Mouse (Mus musculus): ENCODE measurements at regions not wholly inside any gene's neighbourhood (a gene's known extent, or its start where the extent isn't known, plus 50 kb on each side); places are given as distances from the start of the nearest gene placed in this dataset.
"Not testable (repeated sequence)": the region's sequence is repeated elsewhere in the genome, so short reads cannot be mapped to it uniquely, and the experiment has no call there.

GRCm38 (mm10) chr8:118209301-118209700 lies 74.2 kb upstream of the Cdh13 start:
- in situ Hi-C loops (cut with MboI, MseI) = not testable (repeated sequence)

DNA sequence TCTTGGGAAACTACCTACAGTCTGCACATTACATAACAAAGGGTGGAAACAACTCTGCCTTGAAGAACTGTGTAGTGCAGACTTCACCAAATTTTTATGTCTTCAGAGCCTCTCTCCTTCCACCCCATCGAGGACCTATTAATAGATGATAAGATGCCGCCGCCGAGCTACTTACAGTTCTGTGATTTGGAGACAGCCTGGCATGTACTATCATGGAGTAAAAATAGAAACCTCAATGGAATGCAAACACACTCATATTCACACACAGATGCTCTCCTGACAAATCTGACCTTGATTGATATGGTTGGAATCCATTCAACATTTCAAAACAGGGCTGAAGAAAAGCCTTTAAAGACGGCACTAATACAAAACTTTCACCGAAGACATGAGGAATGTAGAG lies 92.7 kb upstream of the Cdh13 start:
- in situ Hi-C loops (cut with MboI, MseI) = no loop called here

GRCm38 (mm10) chr8:118189226-118189625 lies 94.3 kb upstream of the Cdh13 start:
- in situ Hi-C loops (cut with MboI, MseI) = loop anchor here (10.0 kb wide), 1 partner anchor 1384 kb away; no protein-coding TSS in a partner anchor

DNA sequence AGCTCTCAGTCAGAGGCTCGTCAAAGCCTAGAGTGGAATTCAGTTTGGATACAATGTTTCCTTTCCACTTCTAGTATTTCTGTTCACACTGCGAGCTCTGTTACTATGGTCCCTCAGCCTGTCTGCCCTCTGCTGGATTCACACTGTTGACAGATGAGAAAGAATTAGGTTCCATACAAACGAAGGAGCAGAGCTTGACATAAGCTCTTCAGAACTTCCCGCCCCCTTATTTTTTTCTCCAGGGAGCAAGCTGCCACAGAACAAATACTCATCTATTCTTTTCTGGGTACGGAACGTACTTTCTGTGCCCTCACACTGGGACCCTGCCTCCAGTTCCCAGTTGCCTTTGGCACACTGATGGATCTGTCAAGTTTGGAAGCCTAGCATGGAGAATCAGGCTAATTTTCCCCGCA lies 114.5 kb upstream of the Cdh13 start:
- in situ Hi-C loops (cut with MboI, MseI) = no loop called here

GRCm38 (mm10) chr8:118162171-118162570 lies 121.4 kb upstream of the Cdh13 start:
- in situ Hi-C loops (cut with MboI, MseI) = no loop called here

DNA sequence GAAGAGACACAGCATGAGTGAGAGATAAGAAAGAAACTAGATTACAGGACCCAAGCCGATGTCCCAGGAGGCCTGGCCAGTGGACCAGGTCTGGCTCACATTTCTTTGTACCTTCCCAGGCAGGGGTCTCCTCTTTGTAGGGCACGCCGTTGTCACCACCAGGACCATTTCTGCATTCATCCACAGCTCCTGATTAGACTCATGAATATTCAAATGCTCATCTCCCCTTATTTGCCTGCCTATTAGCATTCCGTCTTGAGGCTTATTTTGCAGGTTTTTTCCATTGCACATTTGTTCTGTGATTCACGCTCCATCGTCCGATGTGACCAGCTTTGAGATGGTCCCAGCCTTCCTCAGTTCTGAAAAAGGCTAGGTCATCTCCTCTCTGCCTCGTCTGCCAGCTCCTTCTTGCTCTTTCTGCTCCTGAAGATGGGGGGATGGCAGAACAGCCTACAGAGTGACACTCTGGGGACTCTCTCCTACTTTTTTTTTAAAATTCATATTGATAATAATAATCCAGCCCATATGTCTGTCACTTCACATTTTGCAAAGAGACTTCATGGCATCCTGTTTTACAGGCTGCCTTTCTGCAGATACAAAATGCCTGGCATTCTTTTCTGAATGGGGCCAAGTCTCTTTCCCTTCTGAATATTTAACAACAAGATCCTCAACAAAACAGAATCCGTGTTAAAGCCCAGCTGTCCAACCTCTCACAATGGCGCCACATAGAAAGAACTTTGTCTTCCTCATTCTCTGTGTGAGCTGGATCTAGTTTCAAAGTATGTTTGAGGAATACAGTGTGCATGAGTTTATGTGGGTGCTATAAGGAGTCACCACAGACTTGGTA lies 136.0 kb upstream of the Cdh13 start:
- in situ Hi-C loops (cut with MboI, MseI) = no loop called here

DNA sequence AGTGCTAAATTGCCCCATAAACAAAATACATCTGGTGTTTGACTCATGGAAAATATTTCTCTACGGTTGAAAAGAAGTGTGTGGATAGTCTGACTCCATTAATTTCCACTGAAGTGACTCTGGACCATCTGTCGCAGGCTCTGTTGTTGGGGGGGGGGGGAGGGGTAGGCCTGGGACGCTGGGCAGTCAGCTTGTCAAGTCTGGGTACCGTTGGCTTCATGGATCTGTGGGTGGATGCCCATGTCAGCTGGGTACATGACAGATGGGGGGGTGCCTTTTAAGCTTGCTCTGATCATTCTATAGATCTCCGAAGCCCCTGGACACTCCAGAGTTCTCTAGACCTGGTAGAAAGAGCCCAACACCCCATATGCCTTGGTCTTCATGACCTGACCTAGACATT lies 139.0 kb upstream of the Cdh13 start:
- in situ Hi-C loops (cut with MboI, MseI) = no loop called here

DNA sequence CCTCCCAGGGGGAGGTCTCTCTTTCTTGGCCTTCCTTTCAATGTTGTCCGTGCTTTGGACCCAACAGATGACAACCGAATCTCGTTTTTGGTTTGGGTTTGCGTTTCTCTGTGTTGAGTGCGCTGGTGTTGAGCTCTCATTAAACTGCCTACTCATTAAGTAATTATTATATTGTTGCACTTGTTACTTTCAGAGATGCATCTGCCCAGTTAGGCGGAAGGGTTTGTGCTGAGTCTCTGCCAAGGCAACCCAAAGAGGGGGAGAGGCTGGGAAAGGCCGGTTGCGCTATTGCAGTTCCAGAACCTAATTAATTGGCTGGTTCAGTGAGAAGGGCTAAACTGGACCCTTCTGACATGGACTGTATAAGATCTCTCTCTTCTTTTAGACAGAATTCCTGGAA lies 141.2 kb upstream of the Cdh13 start:
- in situ Hi-C loops (cut with MboI, MseI) = no loop called here

- in situ Hi-C loops (cut with MboI, MseI) = no loop called here
Measured at GRCm38 (mm10) chr8:118139928-118140327, 143.6 kb upstream of the Cdh13 start.

GRCm38 (mm10) chr8:118137846-118138245 lies 145.7 kb upstream of the Cdh13 start:
- in situ Hi-C loops (cut with MboI, MseI) = no loop called here

DNA sequence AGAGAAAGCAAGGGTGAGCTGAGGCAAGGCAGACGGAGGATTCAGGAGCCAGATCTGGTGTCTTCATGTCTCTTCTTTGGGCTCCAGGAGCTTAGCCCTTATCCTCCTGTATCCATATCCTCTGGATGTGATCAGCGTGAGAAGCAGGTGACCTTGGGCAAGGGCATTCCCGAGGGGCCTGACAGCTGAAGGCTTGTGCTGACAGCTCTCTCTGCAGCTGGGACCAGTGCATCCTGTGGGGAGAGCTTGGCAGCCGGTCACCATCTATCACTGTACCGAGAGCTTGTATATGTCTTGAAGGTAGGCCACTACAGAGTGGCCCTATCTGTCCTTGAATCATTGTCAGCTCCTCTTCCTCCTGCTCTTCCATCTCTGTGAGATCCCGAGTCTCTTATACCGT lies 158.5 kb upstream of the Cdh13 start:
- in situ Hi-C loops (cut with MboI, MseI) = no loop called here

DNA sequence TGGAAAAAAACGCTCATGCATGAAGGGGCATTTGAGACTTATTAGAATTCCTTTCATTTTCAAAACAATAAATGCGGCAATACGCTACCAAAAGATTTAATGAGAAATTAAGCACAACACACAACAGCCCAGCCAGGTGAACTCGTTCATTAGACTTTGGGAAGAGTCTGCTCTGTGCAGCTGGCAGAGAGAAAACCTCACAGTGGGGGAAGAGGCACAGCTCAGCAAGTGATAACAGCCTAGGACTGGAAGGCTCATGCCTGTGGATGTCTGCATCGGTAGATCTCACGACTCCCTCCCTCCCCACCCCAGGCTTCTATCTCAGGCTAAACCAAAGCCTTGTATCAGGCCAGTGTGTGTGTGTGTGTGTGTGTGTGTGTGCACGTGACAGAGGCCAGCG lies 169.3 kb upstream of the Cdh13 start:
- in situ Hi-C loops (cut with MboI, MseI) = no loop called here

DNA sequence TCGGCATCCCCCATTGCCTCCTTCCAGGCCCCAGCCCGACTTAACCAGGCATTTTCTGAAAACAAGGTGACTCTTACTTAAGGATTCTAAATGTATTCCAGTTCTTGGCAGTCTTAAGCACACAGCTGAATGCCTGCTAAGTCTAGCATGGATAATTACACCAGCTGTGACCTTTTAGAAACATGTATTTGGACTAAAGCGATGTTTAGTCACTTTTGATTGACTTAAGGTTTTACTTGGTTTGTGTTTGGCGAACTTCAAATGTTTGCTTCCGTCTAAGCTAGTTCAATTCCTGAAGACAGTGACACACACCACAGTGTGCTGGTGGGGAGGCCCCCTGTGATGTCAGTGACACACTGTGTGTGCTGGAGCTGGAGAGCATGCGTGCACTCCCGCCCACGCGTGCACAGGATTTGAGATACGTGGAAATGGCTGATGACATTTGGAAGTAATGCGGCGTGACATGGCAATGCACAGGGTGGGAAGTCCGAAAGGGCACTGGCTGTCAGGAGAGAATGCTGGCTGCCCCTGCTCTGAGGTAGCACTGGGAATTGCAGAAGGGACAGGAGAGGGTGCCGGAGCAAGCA lies 179.0 kb upstream of the Cdh13 start:
- in situ Hi-C loops (cut with MboI, MseI) = no loop called here

DNA sequence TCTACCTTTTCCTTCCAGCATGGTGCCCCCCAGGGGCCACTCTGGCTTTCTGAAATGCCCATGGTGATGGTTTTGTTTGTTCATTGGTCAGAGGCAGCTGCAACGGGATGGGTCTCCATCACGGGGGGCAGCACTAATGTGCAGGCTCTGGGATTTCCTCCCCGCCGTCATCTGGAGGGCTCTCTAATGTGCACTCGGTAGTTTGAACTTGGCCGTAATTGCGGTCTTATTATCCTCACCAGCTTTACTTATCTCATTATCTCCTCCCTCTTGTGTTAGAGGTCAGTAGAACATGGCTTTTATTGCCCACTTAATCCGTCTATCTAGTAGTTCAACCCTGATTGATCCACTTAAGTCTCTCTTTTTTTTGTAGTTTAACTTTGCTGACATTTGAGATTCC lies 182.2 kb upstream of the Cdh13 start:
- in situ Hi-C loops (cut with MboI, MseI) = no loop called here

DNA sequence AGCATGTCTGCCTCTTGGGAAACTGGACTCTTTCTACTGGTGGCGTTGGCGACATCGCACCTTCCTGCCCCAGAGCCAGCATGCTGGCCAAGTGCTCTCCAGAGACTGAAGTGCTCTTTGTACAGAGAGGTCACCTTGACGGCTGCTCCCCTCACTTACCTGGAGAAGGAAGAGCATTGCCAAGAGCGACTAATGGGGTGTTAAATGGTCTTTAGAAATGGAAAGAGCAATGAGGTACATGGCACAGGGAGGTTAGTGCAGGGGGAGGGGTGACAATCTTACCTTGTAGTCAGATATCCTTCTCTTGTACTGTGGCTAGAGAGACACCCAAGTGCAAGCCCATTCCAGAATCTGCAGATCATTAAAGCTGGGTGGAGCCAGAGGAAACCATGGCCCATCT lies 220.8 kb upstream of the Cdh13 start:
- in situ Hi-C loops (cut with MboI, MseI) = no loop called here

DNA sequence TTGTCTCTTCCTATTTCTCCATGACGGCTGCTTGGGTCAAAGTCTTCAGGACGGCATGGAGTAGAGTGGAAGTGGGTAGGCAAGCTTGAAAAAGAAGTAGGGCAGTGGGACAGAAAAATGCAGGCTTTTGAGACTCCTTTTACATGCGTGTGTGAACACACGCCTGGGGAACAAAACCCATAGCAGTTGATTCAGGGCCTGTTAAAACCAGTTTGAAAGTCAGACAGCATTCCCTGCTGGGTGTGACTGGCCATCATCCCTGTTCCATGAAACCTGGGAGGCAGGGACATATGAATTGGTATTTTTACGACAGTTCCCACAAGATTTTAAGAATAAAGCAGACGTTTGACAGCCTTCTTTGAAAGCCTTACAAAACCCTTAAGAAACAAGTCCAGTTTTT lies 226.8 kb upstream of the Cdh13 start:
- in situ Hi-C loops (cut with MboI, MseI) = no loop called here

DNA sequence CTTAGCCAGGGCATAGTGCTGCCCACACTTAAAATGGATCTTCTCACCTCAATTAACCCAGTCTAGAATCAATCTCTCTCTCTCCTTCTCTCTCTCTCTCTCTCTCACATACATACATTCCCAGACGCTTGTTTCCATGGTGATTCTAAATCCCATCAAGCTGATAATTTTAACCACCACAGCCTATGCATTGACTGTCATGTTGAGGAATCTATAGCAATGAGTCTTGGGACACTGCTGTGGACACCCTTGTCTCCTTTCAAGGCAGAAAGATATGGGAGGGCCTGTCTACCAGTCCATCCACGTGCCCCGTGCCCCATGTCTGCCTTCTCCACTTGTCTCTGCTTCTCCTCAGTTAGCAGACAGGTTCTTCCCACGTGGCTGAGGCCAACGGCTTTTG lies 228.0 kb upstream of the Cdh13 start:
- in situ Hi-C loops (cut with MboI, MseI) = no loop called here

- in situ Hi-C loops (cut with MboI, MseI) = no loop called here
Measured at GRCm38 (mm10) chr8:118050386-118050785, 233.1 kb upstream of the Cdh13 start.

- in situ Hi-C loops (cut with MboI, MseI) = no loop called here
Measured at GRCm38 (mm10) chr8:118042253-118042860, 240.6 kb upstream of the Mphosph6 start.

GRCm38 (mm10) chr8:118041253-118041652 lies 239.5 kb upstream of the Mphosph6 start:
- in situ Hi-C loops (cut with MboI, MseI) = no loop called here

DNA sequence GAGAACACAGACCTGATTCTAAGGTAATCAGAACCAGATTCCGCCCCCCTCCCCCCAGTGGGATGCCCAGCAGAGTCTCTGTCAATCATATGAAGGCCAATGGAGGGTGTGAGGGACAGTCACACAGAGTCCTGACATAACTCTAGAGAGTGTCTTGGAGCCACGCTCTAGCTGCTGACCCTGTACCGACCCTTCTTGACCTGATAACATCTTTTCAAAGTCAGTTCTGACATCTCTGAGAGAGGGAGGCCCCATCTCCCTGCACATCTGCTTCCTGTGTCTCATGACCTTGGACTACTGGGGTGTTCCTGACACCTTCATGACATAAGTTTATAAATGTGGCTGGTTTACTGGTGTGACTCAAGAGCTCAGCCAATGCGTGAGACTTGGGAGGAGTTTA lies 236.1 kb upstream of the Mphosph6 start:
- in situ Hi-C loops (cut with MboI, MseI) = no loop called here

DNA sequence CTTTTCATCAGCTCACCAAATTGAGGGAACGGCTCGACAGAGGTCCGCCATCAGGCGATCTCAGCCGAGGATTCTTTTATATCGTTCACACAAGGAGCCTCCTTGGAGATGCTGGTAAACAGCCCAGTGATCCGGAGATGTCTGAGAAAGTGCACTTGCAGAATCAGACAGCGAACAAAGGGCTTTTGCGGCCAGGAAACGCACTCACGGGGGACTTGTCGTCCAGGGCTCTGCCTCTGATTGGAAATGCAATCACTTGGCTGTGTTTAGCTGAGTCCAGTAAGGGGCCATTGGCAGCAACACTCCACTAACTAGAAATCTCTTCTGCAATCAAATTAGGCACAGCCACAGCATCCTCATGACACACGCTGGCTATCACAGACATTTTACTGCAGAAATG lies 232.3 kb upstream of the Mphosph6 start:
- in situ Hi-C loops (cut with MboI, MseI) = no loop called here

GRCm38 (mm10) chr8:118031406-118031805 lies 229.7 kb upstream of the Mphosph6 start:
- in situ Hi-C loops (cut with MboI, MseI) = no loop called here
